ENCODE assay signal across 25 mouse cellular contexts in genomic region chr8:94454905-94455304, GRCm38 (mm10). TPM values are rescaled to one million over a fixed set of nuclear protein-coding genes. Genes with fewer than 3 reads are reported as not detected.
A peak's percentile ranks its signal among the peaks of the same experiment; 100 is the strongest.
DNase-seq lines count a peak whose midpoint lies in the region; ATAC-seq lines count a peak whose summit lies in the region.
"Had no signal": no experiment of that assay in that cellular context is flagged by ENCODE, and none has a peak within 500 bp of the region (broad histone marks: within the 10 kb centered on the region; RNA-seq: fewer than 3 reads in every experiment).

No protein-coding gene starts in this region.

- no peak overlapping the region for H3K27ac ChIP-seq in liver, embryonic 16.5 days (ENCODE audit: low read length)
- no peak overlapping the region for H3K27ac ChIP-seq in liver, embryonic 12.5 days
- H3K27ac ChIP-seq: embryonic facial prominence, embryonic 13.5 days; embryonic facial prominence, embryonic 15.5 days; forebrain, embryonic 10.5 days; forebrain, embryonic 12.5 days had no signal

- no peak overlapping the region for H3K4me2 ChIP-seq in liver, embryonic 16.5 days (ENCODE audit: low read depth, low read length)
- no peak overlapping the region for H3K4me2 ChIP-seq in liver, embryonic 12.5 days
- H3K4me2 ChIP-seq: embryonic facial prominence, embryonic 13.5 days; embryonic facial prominence, embryonic 15.5 days; forebrain, embryonic 12.5 days had no signal

- H3K9me3 ChIP-seq in liver, embryonic 16.5 days (replicated peaks; ENCODE audit: control insufficient read depth, low read length), result no peaks in the 10 kb centered on the region
- H3K9me3 ChIP-seq in liver, embryonic 12.5 days (replicated peaks), result no peaks in the 10 kb centered on the region
- H3K9me3 ChIP-seq: embryonic facial prominence, embryonic 13.5 days; embryonic facial prominence, embryonic 15.5 days; forebrain, embryonic 10.5 days; forebrain, embryonic 12.5 days had no signal

- H3K4me3 ChIP-seq in liver, embryonic 16.5 days (ENCODE audit: low read depth, low read length), result no peak overlapping the region
- no peak overlapping the region for H3K4me3 ChIP-seq in liver, embryonic 12.5 days
- H3K4me3 ChIP-seq: embryonic facial prominence, embryonic 13.5 days; embryonic facial prominence, embryonic 15.5 days; erythroblast, embryonic 14.5 days; forebrain, embryonic 10.5 days; forebrain, embryonic 12.5 days had no signal

- WGBS in liver, embryonic 16.5 days (ENCODE audit: insufficient replicate concordance), result 48% methylated on average over 5 of the region's 5 CpGs
- WGBS in liver, embryonic 12.5 days (ENCODE audit: insufficient replicate concordance), result 53% methylated on average over 5 of the region's 5 CpGs

- DNase-seq in heart, adult 11 months, result peak; percentile 16
- DNase-seq in heart, postnatal 14 days, result no peak
- peak; percentile 10 for DNase-seq in testis, postnatal 10 days (ENCODE audit: low spot score)
- DNase-seq in testis, postnatal 14 days (ENCODE audit: low spot score), result no peak
- DNase-seq: adrenal gland, adult 2 months; adrenal gland, postnatal 10 days; adrenal gland, postnatal 25 days; B cell, adult 2 months; cerebellum, adult 11 months; cerebellum, adult 18-20 months; cerebellum, adult 8-10 months; cerebellum, adult 9-11 months; cerebellum, postnatal 14 days; cerebellum, postnatal 36 days; embryo, embryonic 11 days had no signal

- H3K36me3 ChIP-seq in liver, embryonic 16.5 days (ENCODE audit: control insufficient read depth, insufficient read depth), result no peaks in the 10 kb centered on the region
- H3K36me3 ChIP-seq in liver, embryonic 12.5 days, result no peaks in the 10 kb centered on the region
- H3K36me3 ChIP-seq: embryonic facial prominence, embryonic 13.5 days; embryonic facial prominence, embryonic 15.5 days; forebrain, embryonic 10.5 days; forebrain, embryonic 12.5 days had no signal

- peak; percentile 51; the same call in 1 of the 2 replicates for ATAC-seq in liver, embryonic 16.5 days (ENCODE audit: low read depth)
- no peak for ATAC-seq in liver, embryonic 12.5 days
- ATAC-seq: forebrain, embryonic 14.5 days; forebrain, embryonic 16.5 days had no signal

- no peak overlapping the region for H3K9ac ChIP-seq in liver, embryonic 16.5 days (ENCODE audit: low read depth, low read length)
- H3K9ac ChIP-seq in liver, embryonic 12.5 days, result no peak overlapping the region
- H3K9ac ChIP-seq: embryonic facial prominence, embryonic 13.5 days; embryonic facial prominence, embryonic 15.5 days; forebrain, embryonic 12.5 days had no signal

- H3K4me1 ChIP-seq in liver, embryonic 16.5 days (ENCODE audit: control insufficient read depth, low read depth, low read length), result no peaks in the 10 kb centered on the region
- H3K4me1 ChIP-seq in liver, embryonic 12.5 days, result no peaks in the 10 kb centered on the region
- H3K4me1 ChIP-seq: embryonic facial prominence, embryonic 13.5 days; embryonic facial prominence, embryonic 15.5 days; forebrain, embryonic 10.5 days; forebrain, embryonic 12.5 days had no signal

- intact Hi-C loops in heart, postnatal 14 days (cut with DNase I), result no loop called here

- no peaks in the 10 kb centered on the region for H3K27me3 ChIP-seq in liver, embryonic 16.5 days (ENCODE audit: control insufficient read depth, insufficient read depth, low read depth, low read length)
- H3K27me3 ChIP-seq in liver, embryonic 12.5 days (replicated peaks), result no peaks in the 10 kb centered on the region
- H3K27me3 ChIP-seq: embryonic facial prominence, embryonic 13.5 days; embryonic facial prominence, embryonic 15.5 days; forebrain, embryonic 12.5 days had no signal

RNA-seq across cellular contexts. Expression of gene Nlrc5, which starts 20.7 kb away (rescaled TPM):
- total RNA-seq in heart, postnatal 14 days (2021), result 1 to 10 TPM in 1 of 2 experiments, under 1 TPM in 1; 0.22 to 1.4 TPM
- polyA plus RNA-seq in liver, embryonic 16.5 days (2015; fragmentation: Nextera tagmentation; extraction: Ambion mirVana), result 0.19 and 0.47 TPM in 2 replicates
- 0.08 and 0.12 TPM in 2 replicates for polyA plus RNA-seq in liver, embryonic 12.5 days (2016; fragmentation: Nextera tagmentation; extraction: Ambion mirVana)
- total RNA-seq: MEL had no signal

Comparison
In these comparisons a context has a peak if more than half of its experiments do, and no peak if none do; other contexts are left out.
1. DNase-seq: peak in heart, adult 11 months (single experiment) and testis, postnatal 10 days (single experiment); none in heart, postnatal 14 days (0 of 2) and testis, postnatal 14 days (single experiment).